Mouse (Mus musculus): ENCODE data around the gene Ift81.

Gene Ift81

GRCm38 (mm10) chr5:122547810-122548209 lies 66.5 kb downstream of the Ift81 start:
- no peak for DNase-seq (ENCODE audit: low spot score)

GRCm38 (mm10) chr5:122547251-122547714 lies 67.0 kb downstream of the Ift81 start:
- DNase-seq (ENCODE audit: low spot score) = no peak

GRCm38 (mm10) chr5:122543392-122543791 lies 70.9 kb downstream of the Ift81 start:
- DNase-seq (ENCODE audit: low spot score) = no peak

GRCm38 (mm10) chr5:122541871-122542270 lies 72.4 kb downstream of the Ift81 start:
- no peak for DNase-seq (ENCODE audit: low spot score)

GRCm38 (mm10) chr5:122538077-122538476 lies 76.2 kb downstream of the Ift81 start:
- no peak for DNase-seq (ENCODE audit: low spot score)

- no peak for DNase-seq (ENCODE audit: low spot score)
Observed at GRCm38 (mm10) chr5:122537654-122538053, 76.7 kb downstream of the Ift81 start.

GRCm38 (mm10) chr5:122533884-122534283 lies 80.4 kb downstream of the Ift81 start:
- DNase-seq (ENCODE audit: low spot score) = no peak

GRCm38 (mm10) chr5:122529913-122530604 lies 84.3 kb downstream of the Ift81 start:
- DNase-seq (ENCODE audit: low spot score) = no peak

- DNase-seq (ENCODE audit: low spot score) = peak; percentile 64
Observed at GRCm38 (mm10) chr5:122529316-122529715, 85.0 kb downstream of the Ift81 start.

GRCm38 (mm10) chr5:122528591-122528990 lies 85.7 kb downstream of the Ift81 start:
- no peak for DNase-seq (ENCODE audit: low spot score)

GRCm38 (mm10) chr5:122527761-122528160 lies 86.6 kb downstream of the Ift81 start:
- DNase-seq (ENCODE audit: low spot score) = no peak

- no peak for DNase-seq (ENCODE audit: low spot score)
Observed at GRCm38 (mm10) chr5:122526878-122527730, 87.2 kb downstream of the Ift81 start.

- DNase-seq (ENCODE audit: low spot score) = no peak
Observed at GRCm38 (mm10) chr5:122526405-122526804, 87.9 kb downstream of the Ift81 start.

- DNase-seq (ENCODE audit: low spot score) = no peak
Observed at GRCm38 (mm10) chr5:122525238-122525931, 88.9 kb downstream of the Ift81 start.

GRCm38 (mm10) chr5:122524854-122525237 lies 89.5 kb downstream of the Ift81 start:
- no peak for DNase-seq (ENCODE audit: low spot score)

GRCm38 (mm10) chr5:122524244-122524643 lies 90.1 kb downstream of the Ift81 start:
- no peak for DNase-seq (ENCODE audit: low spot score)

- DNase-seq (ENCODE audit: low spot score) = no peak
Observed at GRCm38 (mm10) chr5:122521130-122521473, 93.2 kb downstream of the Ift81 start.

- DNase-seq (ENCODE audit: low spot score) = no peak
Observed at GRCm38 (mm10) chr5:122520254-122521129, 93.8 kb downstream of the Ift81 start.

- no peak for DNase-seq (ENCODE audit: low spot score)
Observed at GRCm38 (mm10) chr5:122519043-122519660, 95.2 kb downstream of the Ift81 start.

GRCm38 (mm10) chr5:122518247-122518646 lies 96.1 kb downstream of the Ift81 start:
- no peak for DNase-seq (ENCODE audit: low spot score)

- DNase-seq (ENCODE audit: low spot score) = no peak
Observed at GRCm38 (mm10) chr5:122516901-122517300, 97.4 kb downstream of the Ift81 start.

Data from ovary, adult 18-20 months (tissue).